Mouse (Mus musculus): ENCODE measurements around the gene Gipr. TPM values are rescaled to one million over a fixed set of nuclear protein-coding genes. Genes with fewer than 3 reads are reported as not detected.
A peak's percentile ranks its signal among the peaks of the same experiment; 100 is the strongest.

Gipr gene
- polyA plus RNA-seq, 1 experiment from 2014 or later = 1.0 TPM

DNA sequence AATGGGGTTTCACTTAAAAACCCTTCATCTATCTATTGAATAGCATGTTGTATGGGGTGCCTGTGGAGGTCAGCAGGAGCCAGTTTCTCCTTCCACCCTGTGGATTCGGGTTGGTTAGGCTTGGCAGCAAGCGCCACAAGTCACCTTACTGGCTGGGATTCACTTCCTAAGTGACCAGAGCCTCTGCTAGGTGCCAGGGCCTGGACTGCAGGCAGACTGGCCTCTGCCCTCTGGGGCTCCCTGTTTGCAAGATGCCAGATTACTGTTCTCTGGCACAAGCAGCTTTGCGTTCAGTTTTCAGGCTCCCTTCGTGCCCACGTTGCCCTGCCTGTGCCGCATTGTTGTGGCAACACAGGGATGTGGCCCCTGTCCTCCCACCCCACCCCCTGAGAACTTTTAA, 41.2 kb downstream of the Gipr start:
- TF ChIP-seq CTCF (IDR thresholded peaks at IDR 0.05) = no peak
- TF ChIP-seq EP300 (IDR thresholded peaks at IDR 0.05) = no peak
- no peak for ATAC-seq
- 91% methylated on average over 6 of the region's 6 CpGs for WGBS
- Histone ChIP-seq H3K9ac (replicated peaks; ENCODE audit: low read depth) (no peak overlapping the region), H3K9me3 (ENCODE audit: low read length) (no peaks in the 10 kb centered on the region), H3K4me2 (replicated peaks; ENCODE audit: low read depth, low read length) (no peak overlapping the region), H3K36me3 (ENCODE audit: insufficient read depth, low read length) (no peaks in the 10 kb centered on the region), H3K27me3 (replicated peaks; ENCODE audit: insufficient read depth, low read length) (no peaks in the 10 kb centered on the region), H3K4me3 (ENCODE audit: low read depth, low read length) (no peak overlapping the region), H3K4me1 (ENCODE audit: insufficient read depth, low read depth, low read length) (peaks cover 6% of the 10 kb centered on the region; the same call in 1 of the 2 replicates), H3K27ac (ENCODE audit: low read length) (no peak overlapping the region)
- no peak for DNase-seq (ENCODE audit: low spot score)

DNA sequence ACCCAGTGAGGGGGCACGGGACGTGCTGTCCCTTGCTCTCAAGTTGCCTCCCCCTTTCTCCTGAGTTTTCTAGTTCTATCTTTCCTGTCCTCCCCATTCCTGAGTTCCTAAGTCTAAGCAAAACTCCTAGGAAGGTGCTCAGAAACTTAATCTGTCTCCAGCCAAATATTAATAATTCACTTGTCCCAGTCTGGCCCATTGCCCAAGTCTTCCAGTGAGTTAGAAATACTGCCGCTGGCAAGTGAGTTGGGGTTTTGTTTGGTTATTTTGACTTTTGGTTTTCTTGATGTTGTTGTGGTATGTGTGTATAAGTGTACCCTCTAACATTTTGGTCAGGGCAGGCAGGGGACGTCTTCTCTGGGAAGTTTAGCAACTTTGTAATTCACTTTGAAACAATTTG, 44.2 kb downstream of the Gipr start:
- ATAC-seq (no peak), DNase-seq (ENCODE audit: low spot score) (no peak)
- 85% methylated on average over 4 of the region's 4 CpGs for WGBS

DNA sequence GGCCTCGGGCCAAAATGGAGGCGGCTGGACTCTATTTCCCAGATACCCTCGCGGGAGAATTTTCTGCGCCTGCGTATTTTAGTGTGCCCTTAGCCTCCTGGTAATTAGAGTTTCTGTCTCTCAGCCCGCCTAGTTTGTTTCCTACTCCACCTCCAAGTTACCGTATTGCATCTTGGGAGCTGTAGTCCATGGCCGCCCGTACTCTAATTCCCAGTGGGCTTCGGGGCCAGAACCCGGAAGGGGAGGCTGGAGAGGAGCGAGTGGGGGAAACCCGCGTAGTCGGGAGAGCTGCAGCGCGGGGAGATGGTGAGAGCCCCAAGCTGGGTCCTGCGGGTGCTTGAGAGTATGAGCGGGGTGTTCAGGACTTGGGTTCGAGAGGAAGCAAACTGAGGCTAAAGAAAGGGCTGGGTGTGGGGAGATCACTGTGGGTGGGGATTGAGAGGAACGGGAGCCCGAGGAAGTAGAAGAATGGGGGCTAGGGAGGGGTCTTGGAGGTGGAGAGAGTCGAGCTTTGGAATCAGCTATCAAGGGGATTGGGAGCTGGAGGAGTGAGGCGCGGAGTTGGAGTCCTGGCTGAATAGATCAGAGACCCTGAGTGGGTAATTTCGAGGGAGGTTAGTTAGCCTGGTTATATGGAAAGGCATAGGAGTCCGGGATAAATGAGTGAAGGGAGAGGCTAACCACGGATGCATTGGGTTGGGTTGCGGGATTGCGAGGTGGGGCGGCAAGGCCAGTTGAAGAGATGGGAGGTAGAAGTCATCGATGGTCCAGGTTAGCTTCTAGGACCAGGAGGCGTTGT, 46.1 kb downstream of the Gipr start, which contains the start of gene Fbxo46:
Gene Fbxo46, plus strand, starts transcription at position 229 of the 799 bp plus-strand sequence.
- peak within 1 kb of the TSS; percentile 85 for H3K4me2 ChIP-seq (replicated peaks; ENCODE audit: low read depth, low read length)
- no peak for TF ChIP-seq CTCF (IDR thresholded peaks at IDR 0.05)
- TF ChIP-seq EP300 (IDR thresholded peaks at IDR 0.05) = no peak
- H3K27me3 ChIP-seq (replicated peaks; ENCODE audit: insufficient read depth, low read length) = no peaks in the 10 kb centered on the region
- peak within 1 kb of the TSS; percentile 56 for H3K4me3 ChIP-seq (ENCODE audit: low read depth, low read length)
- H3K27ac ChIP-seq (ENCODE audit: low read length) = 0 out of 2 replicates have a peak within 1 kb of the TSS, but pooled peaks have one; percentile 2
- H3K4me1 ChIP-seq (ENCODE audit: insufficient read depth, low read depth, low read length) = peaks cover 6% of the 10 kb centered on the region; the same call in 1 of the 2 replicates
- ATAC-seq (peak; percentile 98), DNase-seq (ENCODE audit: low spot score) (peak; percentile 100)
- no peaks in the 10 kb centered on the region for H3K9me3 ChIP-seq (ENCODE audit: low read length)
- H3K36me3 ChIP-seq (ENCODE audit: insufficient read depth, low read length) = no peaks in the 10 kb centered on the region
- 2% methylated on average over 34 of the region's 34 CpGs for WGBS
- peak within 1 kb of the TSS; percentile 60 for H3K9ac ChIP-seq (replicated peaks; ENCODE audit: low read depth)

More for the DNA sequence above, 44.2 kb downstream of the Gipr start:
- H3K4me3 ChIP-seq (ENCODE audit: low read depth, low read length) = no peak overlapping the region
- H3K27me3 ChIP-seq (replicated peaks; ENCODE audit: insufficient read depth, low read length) = no peaks in the 10 kb centered on the region
- no peak overlapping the region for H3K27ac ChIP-seq (ENCODE audit: low read length)
- TF ChIP-seq CTCF (IDR thresholded peaks at IDR 0.05) (no peak), EP300 (IDR thresholded peaks at IDR 0.05) (no peak)
- no peak overlapping the region for H3K9ac ChIP-seq (replicated peaks; ENCODE audit: low read depth)
- H3K9me3 ChIP-seq (ENCODE audit: low read length) = no peaks in the 10 kb centered on the region
- peaks cover 6% of the 10 kb centered on the region; the same call in 1 of the 2 replicates for H3K4me1 ChIP-seq (ENCODE audit: insufficient read depth, low read depth, low read length)
- no peak overlapping the region for H3K4me2 ChIP-seq (replicated peaks; ENCODE audit: low read depth, low read length)
- H3K36me3 ChIP-seq (ENCODE audit: insufficient read depth, low read length) = no peaks in the 10 kb centered on the region

DNA sequence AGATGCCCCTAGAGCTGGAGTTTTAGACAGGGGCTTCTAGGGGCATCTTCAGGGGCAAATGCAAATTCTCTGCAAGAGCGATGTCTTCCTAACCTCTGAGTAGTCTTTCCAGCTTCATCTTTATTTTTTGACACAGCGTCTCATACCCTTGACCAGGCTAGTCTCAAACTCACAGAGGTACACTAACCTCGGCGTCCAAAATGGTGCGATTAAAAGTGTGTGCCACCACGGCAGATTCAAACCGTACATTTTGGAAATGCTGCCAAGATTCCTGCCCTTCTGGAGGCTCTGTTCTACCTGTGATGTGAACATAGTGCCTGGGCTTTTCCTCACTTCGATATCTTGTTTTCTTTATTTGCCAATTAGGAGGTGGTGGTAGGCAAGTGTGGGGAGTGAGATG, 46.8 kb downstream of the Gipr start:
- no peaks in the 10 kb centered on the region for H3K36me3 ChIP-seq (ENCODE audit: insufficient read depth, low read length)
- H3K9ac ChIP-seq (replicated peaks; ENCODE audit: low read depth) = no peak overlapping the region
- peaks cover 6% of the 10 kb centered on the region; the same call in 1 of the 2 replicates for H3K4me1 ChIP-seq (ENCODE audit: insufficient read depth, low read depth, low read length)
- ATAC-seq (no peak), DNase-seq (ENCODE audit: low spot score) (no peak)
- no peak overlapping the region for H3K4me3 ChIP-seq (ENCODE audit: low read depth, low read length)
- no peaks in the 10 kb centered on the region for H3K27me3 ChIP-seq (replicated peaks; ENCODE audit: insufficient read depth, low read length)
- no peak overlapping the region for H3K27ac ChIP-seq (ENCODE audit: low read length)
- 87% methylated on average over 8 of the region's 8 CpGs for WGBS
- no peak for TF ChIP-seq EP300 (IDR thresholded peaks at IDR 0.05)
- no peak for TF ChIP-seq CTCF (IDR thresholded peaks at IDR 0.05)
- H3K9me3 ChIP-seq (ENCODE audit: low read length) = no peaks in the 10 kb centered on the region
- H3K4me2 ChIP-seq (replicated peaks; ENCODE audit: low read depth, low read length) = no peak overlapping the region

DNA sequence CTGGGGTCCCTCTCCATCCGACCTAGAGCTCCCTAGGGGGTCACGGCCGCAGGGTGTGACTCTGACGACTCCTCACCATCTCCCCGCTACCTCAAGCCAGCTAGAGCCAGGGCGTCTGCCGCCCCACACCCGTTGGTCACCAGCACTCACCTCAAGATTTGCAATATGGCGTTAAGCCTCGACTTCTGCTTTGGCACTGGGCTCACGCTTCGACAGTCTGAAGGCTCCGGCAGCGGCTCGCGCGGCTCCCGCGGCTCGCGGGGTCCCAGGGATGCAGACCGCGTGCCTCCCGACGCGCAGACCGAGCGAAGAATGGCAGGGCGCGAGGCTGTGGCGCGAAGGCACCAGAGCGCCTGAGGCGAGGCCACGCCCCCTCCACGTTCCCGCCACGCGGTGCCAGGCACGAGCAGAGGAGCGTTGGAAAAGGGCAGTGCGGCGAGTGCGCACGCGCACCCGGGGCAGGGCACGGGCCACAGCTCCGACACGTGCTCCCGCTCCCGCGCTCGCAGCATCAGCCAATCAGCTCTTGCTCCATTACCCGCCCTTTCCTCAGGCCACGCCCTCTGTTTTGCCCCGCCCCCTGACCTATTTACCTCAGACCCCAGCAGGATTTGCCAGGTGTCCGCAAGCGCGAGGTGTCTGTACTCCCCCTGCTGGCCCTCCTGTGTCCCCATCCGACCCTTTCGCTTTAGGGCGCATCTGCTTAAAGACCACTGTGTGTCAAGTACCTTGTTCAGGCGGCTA, 47.7 kb downstream of the Gipr start, which contains the start of gene Gm4969:
Gene Gm4969, minus strand, starts transcription at position 341 of the 744 bp plus-strand sequence.
- TF ChIP-seq CTCF (IDR thresholded peaks at IDR 0.05) (peak; percentile 34; the same call in 1 of the 2 replicates), EP300 (IDR thresholded peaks at IDR 0.05) (no peak)
- peak; percentile 71 for DNase-seq (ENCODE audit: low spot score)
- Histone ChIP-seq H3K27me3 (replicated peaks; ENCODE audit: insufficient read depth, low read length) (no peaks in the 10 kb centered on the region), H3K36me3 (ENCODE audit: insufficient read depth, low read length) (no peaks in the 10 kb centered on the region), H3K4me3 (ENCODE audit: low read depth, low read length) (no peak within 1 kb of the TSS), H3K9ac (replicated peaks; ENCODE audit: low read depth) (no peak within 1 kb of the TSS), H3K4me2 (replicated peaks; ENCODE audit: low read depth, low read length) (peak within 1 kb of the TSS; percentile 38), H3K27ac (ENCODE audit: low read length) (no peak within 1 kb of the TSS), H3K9me3 (ENCODE audit: low read length) (no peaks in the 10 kb centered on the region), H3K4me1 (ENCODE audit: insufficient read depth, low read depth, low read length) (peaks cover 6% of the 10 kb centered on the region; the same call in 1 of the 2 replicates)
- ATAC-seq = peak; percentile 43
- WGBS = 24% methylated on average over 62 of the region's 64 CpGs

DNA sequence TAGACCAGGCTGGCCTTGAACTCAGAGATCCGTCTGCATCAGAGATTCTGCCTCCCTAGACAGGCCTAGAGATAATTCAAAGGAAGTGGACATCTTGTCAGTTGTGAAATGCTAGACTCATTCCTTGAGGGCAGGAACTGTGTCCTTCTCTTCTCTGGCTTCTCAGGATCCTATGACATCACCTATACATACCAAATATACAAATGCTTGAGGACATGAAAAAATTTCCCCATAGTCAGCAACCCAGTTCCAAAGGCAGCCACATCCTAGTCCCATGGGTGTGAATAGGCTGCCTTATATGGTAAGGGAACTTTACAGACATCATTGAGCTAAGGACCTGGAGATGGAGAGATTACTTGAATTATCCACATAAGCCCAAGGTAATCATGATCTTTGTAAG, 56.4 kb downstream of the Gipr start:
- 70% methylated on average over 1 of the region's 1 CpGs for WGBS
- TF ChIP-seq EP300 (IDR thresholded peaks at IDR 0.05) = no peak
- TF ChIP-seq CTCF (IDR thresholded peaks at IDR 0.05) = no peak
- ATAC-seq = no peak
- Histone ChIP-seq H3K36me3 (ENCODE audit: insufficient read depth, low read length) (no peaks in the 10 kb centered on the region), H3K9ac (replicated peaks; ENCODE audit: low read depth) (no peak overlapping the region), H3K4me1 (ENCODE audit: insufficient read depth, low read depth, low read length) (no peaks in the 10 kb centered on the region), H3K4me3 (ENCODE audit: low read depth, low read length) (no peak overlapping the region), H3K9me3 (ENCODE audit: low read length) (no peaks in the 10 kb centered on the region), H3K27ac (ENCODE audit: low read length) (no peak overlapping the region), H3K4me2 (replicated peaks; ENCODE audit: low read depth, low read length) (no peak overlapping the region), H3K27me3 (replicated peaks; ENCODE audit: insufficient read depth, low read length) (no peaks in the 10 kb centered on the region)
- DNase-seq (ENCODE audit: low spot score) = no peak

All from lung, postnatal 0 days (tissue).